Mouse (Mus musculus) G1E-ER4 (cell line): ENCODE results near the gene Gm17617. TPM values are rescaled to one million over a fixed set of nuclear protein-coding genes. Genes with fewer than 3 reads are reported as not detected.

ENCODE experiments used
- GATA1 ChIP-seq: IDR thresholded peaks from one replicate; pipeline ENCODE4 v1.8.0; 2012; ENCODE audit warnings: low read length, inconsistent platforms
- polyA plus RNA-seq: library from polyadenylated mRNA; stranded (reverse); fragments of >175 nt; gene quantifications from 2 replicates; pipeline ENCODE4 v1.2.3, GENCODE M21; 2012

Gm17617 gene
- polyA plus RNA-seq, 1 experiment, result not detected

- no peak for TF ChIP-seq GATA1
Measured at GRCm38 (mm10) chr13:55162365-55162764, 29.0 kb upstream of the Gm17617 start.

GRCm38 (mm10) chr13:55153951-55154350 is 20.6 kb upstream of the Gm17617 start:
- no peak for TF ChIP-seq GATA1

- no peak for TF ChIP-seq GATA1
Measured at GRCm38 (mm10) chr13:55152621-55153415, 19.5 kb upstream of the Gm17617 start, which contains the start of gene Fgfr4. Fgfr4 (plus strand) TSS chr13:55152640.

GRCm38 (mm10) chr13:55140271-55140670 is 6.9 kb upstream of the Gm17617 start:
- TF ChIP-seq GATA1, result no peak

GRCm38 (mm10) chr13:55135382-55135781 is 2.0 kb upstream of the Gm17617 start:
- TF ChIP-seq GATA1, result no peak

GRCm38 (mm10) chr13:55124903-55125302 is 8.4 kb downstream of the Gm17617 start:
- no peak for TF ChIP-seq GATA1

GRCm38 (mm10) chr13:55114375-55114774 is 19.0 kb downstream of the Gm17617 start:
- TF ChIP-seq GATA1, result no peak

- no peak for TF ChIP-seq GATA1
Measured at GRCm38 (mm10) chr13:55107694-55108093, 25.7 kb downstream of the Gm17617 start.

- TF ChIP-seq GATA1, result no peak
Measured at GRCm38 (mm10) chr13:55107116-55107515, 26.2 kb downstream of the Gm17617 start.

GRCm38 (mm10) chr13:55105953-55106691 is 27.2 kb downstream of the Gm17617 start:
- TF ChIP-seq GATA1, result no peak

GRCm38 (mm10) chr13:55105045-55105952 is 28.0 kb downstream of the Gm17617 start, which contains the start of gene Zfp346:
Zfp346 (plus strand) TSS chr13:55105311.
- no peak for TF ChIP-seq GATA1

GRCm38 (mm10) chr13:55103351-55103750 is 30.0 kb downstream of the Gm17617 start:
- no peak for TF ChIP-seq GATA1

- TF ChIP-seq GATA1, result no peak
Measured at GRCm38 (mm10) chr13:55102366-55102765, 31.0 kb downstream of the Gm17617 start.

GRCm38 (mm10) chr13:55101627-55102026 is 31.7 kb downstream of the Gm17617 start:
- no peak for TF ChIP-seq GATA1

- TF ChIP-seq GATA1, result no peak
Measured at GRCm38 (mm10) chr13:55099726-55100478, 33.4 kb downstream of the Gm17617 start, which contains the start of gene Uimc1. Uimc1 (minus strand) TSS chr13:55100300.
